Mouse (Mus musculus) cerebellum, postnatal 14 days (tissue): ENCODE measurements around the gene Zfp598.
A peak's percentile ranks its signal among the peaks of the same experiment; 100 is the strongest.

ENCODE experiments used
- DNase-seq, 2 experiments: peaks; one replicate each; pipeline ENCODE4 v3.0.0; 2021; ENCODE audit warnings: mixed read lengths in 2 of 2

Gene Zfp598

GRCm38 (mm10) chr17:24723122-24723880 lies 53.8 kb downstream of the Zfp598 start:
- no peak for DNase-seq

GRCm38 (mm10) chr17:24723881-24724180 lies 54.3 kb downstream of the Zfp598 start:
- no peak for DNase-seq

- DNase-seq = peak; percentile 99 to 100
Observed at GRCm38 (mm10) chr17:24724184-24724583, 54.7 kb downstream of the Zfp598 start, which contains the start of gene Ndufb10. Gene Ndufb10, minus strand, starts transcription at chr17:24724478.

GRCm38 (mm10) chr17:24725637-24726390 lies 56.3 kb downstream of the Zfp598 start:
- DNase-seq = no peak

- no peak for DNase-seq
Observed at GRCm38 (mm10) chr17:24727618-24728017, 58.1 kb downstream of the Zfp598 start, which contains the start of gene Rpl3l. Gene Rpl3l, plus strand, starts transcription at chr17:24727820.

- no peak for DNase-seq
Observed at GRCm38 (mm10) chr17:24728184-24728583, 58.7 kb downstream of the Zfp598 start.

GRCm38 (mm10) chr17:24729067-24729466 lies 59.6 kb downstream of the Zfp598 start:
- DNase-seq = no peak

GRCm38 (mm10) chr17:24730787-24731186 lies 61.3 kb downstream of the Zfp598 start:
- no peak for DNase-seq
